Mouse (Mus musculus) liver, adult 2 months (tissue): ENCODE data around the gene Clba1.

Experiments used
- CTCF ChIP-seq: fragments of 200-500 bp; IDR thresholded peaks from 2 replicates; pipeline ENCODE4 v1.5.1; 2011; ENCODE audit warnings: low read depth, low read length, control low read depth
- POLR2A ChIP-seq: fragments of 200-500 bp; IDR thresholded peaks from 2 replicates; pipeline ENCODE4 v1.6.1; 2011; ENCODE audit warnings: low read length, control low read depth; ENCODE audit not compliant: insufficient read depth; ENCODE audit errors: extremely low read depth

DNA sequence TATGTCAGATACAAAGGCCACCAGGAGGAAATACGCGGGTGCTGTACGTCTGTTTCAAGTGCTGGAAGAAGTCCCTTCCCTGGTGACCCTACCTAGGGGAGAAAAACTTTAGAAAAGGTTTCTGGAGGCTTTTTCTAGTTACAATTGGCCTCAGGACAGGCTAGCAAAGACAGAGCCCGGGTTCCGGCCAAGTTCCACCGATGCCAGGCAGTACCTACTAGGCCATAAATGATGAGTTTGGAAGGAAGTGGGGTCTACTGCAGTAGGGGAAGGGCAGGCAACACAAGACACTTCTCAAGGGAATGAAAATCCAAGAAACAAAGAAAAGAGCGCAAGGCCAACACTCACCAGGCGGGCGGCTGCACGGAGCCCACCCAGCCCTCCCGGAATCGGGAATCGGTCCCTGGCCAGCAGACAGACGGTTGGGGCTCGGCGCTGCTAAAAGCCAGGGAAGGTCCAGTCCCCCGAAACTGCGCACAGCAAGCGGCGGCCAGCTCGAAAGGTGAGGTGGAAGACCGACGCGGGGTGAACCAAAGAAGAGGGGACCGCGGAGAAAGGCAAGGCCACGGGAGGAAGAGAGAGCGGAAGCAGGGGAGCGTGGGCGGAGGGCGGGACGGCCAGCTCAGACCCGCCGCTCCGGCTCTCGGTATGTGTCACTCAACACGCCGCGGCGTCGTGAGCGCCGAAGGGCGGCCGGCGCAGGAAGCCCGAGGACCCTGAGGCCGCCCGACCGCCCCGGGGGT, 19.9 kb downstream of the Clba1 start:
- TF ChIP-seq POLR2A: no peak
- no peak for TF ChIP-seq CTCF
